Mouse (Mus musculus) intestine, embryonic 15.5 days (tissue): ENCODE measurements around the gene Cyp2c23. TPM values are rescaled to one million over a fixed set of nuclear protein-coding genes. Genes with fewer than 3 reads are reported as not detected.

Experiments
- ATAC-seq: fragments of 200-750 bp; cut with Nextera tagmentation; 2 replicates; pipeline ENCODE4 v1.8.0; 2017; ENCODE audit warnings: moderate TSS enrichment, moderate library complexity
- H3K27ac ChIP-seq: fragments of 300-500 bp; sonication (generic); 2 replicates; pipeline ENCODE4 v1.5.1; 2015; ENCODE audit warnings: mild to moderate bottlenecking, inconsistent platforms
- H3K27me3 ChIP-seq: fragments of 300-500 bp; sonication (generic); replicated peaks from 2 replicates; pipeline ENCODE4 v1.6.1; 2015; ENCODE audit warnings: inconsistent platforms
- H3K36me3 ChIP-seq: fragments of 300-500 bp; sonication (generic); 2 replicates; pipeline ENCODE4 v1.6.1; 2015; ENCODE audit warnings: inconsistent platforms
- H3K4me1 ChIP-seq: fragments of 300-500 bp; sonication (generic); replicated peaks from 2 replicates; pipeline ENCODE4 v1.6.1; 2015; ENCODE audit warnings: inconsistent platforms
- H3K4me2 ChIP-seq: fragments of 300-500 bp; sonication (generic); replicated peaks from 2 replicates; pipeline ENCODE4 v1.6.1; 2015; ENCODE audit warnings: mild to moderate bottlenecking, inconsistent platforms
- H3K4me3 ChIP-seq: fragments of 300-500 bp; sonication (generic); replicated peaks from 2 replicates; pipeline ENCODE4 v1.5.1; 2015; ENCODE audit warnings: inconsistent platforms
- H3K9ac ChIP-seq: fragments of 300-500 bp; sonication (generic); 2 replicates; pipeline ENCODE4 v1.6.1; 2015; ENCODE audit warnings: inconsistent platforms
- H3K9me3 ChIP-seq: fragments of 300-500 bp; sonication (generic); 2 replicates; pipeline ENCODE4 v1.6.1; 2016; ENCODE audit warnings: inconsistent platforms
- WGBS: fragments of 180-500 bp; shearing (Covaris S2); methylation state at CpG from one replicate; pipeline ENCODE4 v1.1.7; 2015; 5-methylcytosine and 5-hydroxymethylcytosine counted together
- polyA plus RNA-seq: library from polyadenylated mRNA; unstranded; fragments of >200 nt; fragmentation: Nextera tagmentation; extraction: Ambion mirVana; gene quantifications from 2 replicates; pipeline ENCODE4 v1.2.1, GENCODE M21; 2015

The Cyp2c23 gene
- polyA plus RNA-seq, 1 experiment from 2014 or later = 2.7 TPM

DNA sequence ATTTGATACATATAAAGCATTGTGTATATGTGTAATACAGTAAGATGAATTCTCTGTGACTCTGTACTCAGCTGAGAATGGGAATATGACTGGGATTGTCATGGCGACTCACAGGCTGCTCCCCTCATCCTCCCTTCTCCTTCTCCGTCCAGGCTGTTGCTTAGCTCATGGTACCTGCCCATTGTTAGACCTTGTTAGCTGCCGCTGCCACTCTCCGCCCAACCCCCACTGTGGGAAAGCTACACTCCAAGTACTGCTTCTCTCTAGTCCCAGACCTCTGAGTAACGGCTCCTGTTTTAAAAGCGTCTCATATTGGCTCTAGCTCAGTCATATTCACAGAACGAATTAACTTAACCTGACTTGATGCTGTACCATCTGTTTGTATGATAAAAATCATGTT lies 9.3 kb downstream of the Cyp2c23 start:
- H3K36me3 ChIP-seq = no peaks in the 10 kb centered on the region
- no peaks in the 10 kb centered on the region for H3K27me3 ChIP-seq
- no peak overlapping the region for H3K9ac ChIP-seq
- no peaks in the 10 kb centered on the region for H3K4me1 ChIP-seq
- no peak overlapping the region for H3K27ac ChIP-seq
- H3K9me3 ChIP-seq = no peaks in the 10 kb centered on the region
- WGBS = 57% methylated on average over 7 of the region's 7 CpGs
- no peak for ATAC-seq
- H3K4me3 ChIP-seq = no peak overlapping the region
- no peak overlapping the region for H3K4me2 ChIP-seq

GRCm38 (mm10) chr19:44013862-44014261 lies 15.1 kb downstream of the Cyp2c23 start:
- Histone ChIP-seq H3K4me3 (no peak overlapping the region), H3K36me3 (no peaks in the 10 kb centered on the region), H3K4me1 (no peaks in the 10 kb centered on the region), H3K9me3 (no peaks in the 10 kb centered on the region), H3K27me3 (no peaks in the 10 kb centered on the region), H3K27ac (no peak overlapping the region), H3K9ac (no peak overlapping the region), H3K4me2 (no peak overlapping the region)
- 52% methylated on average over 6 of the region's 6 CpGs for whole genome bisulfite sequencing
- peak; percentile 51; the same call in 1 of the 2 replicates for ATAC-seq

DNA sequence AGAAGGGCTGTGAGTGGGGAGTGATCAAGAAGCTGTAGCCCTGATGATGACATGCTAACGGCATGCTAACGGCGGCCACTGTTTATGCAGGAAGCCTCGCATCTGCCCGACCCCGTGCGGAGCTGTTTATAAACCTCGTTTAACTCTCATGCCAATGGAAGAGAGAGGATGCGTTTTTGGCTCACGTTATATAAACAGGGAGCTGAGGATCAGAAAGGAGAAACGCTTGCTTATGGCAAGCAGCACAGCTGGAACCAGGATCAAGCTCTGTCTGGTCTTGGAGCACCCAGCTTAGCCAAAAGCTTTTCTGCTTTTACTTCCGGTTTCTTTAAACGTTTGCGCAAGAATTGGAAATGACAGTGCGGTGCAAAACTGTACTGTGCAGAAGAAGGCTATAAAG lies 20.2 kb downstream of the Cyp2c23 start:
- H3K9me3 ChIP-seq = no peaks in the 10 kb centered on the region
- H3K36me3 ChIP-seq = no peaks in the 10 kb centered on the region
- ATAC-seq = peak; percentile 63
- 0 out of 2 replicates have a peak overlapping the region, but pooled peaks have one; percentile 12 for H3K4me2 ChIP-seq
- no peaks in the 10 kb centered on the region; the same call in 1 of the 2 replicates for H3K4me1 ChIP-seq
- no peaks in the 10 kb centered on the region for H3K27me3 ChIP-seq
- no peak overlapping the region for H3K9ac ChIP-seq
- H3K27ac ChIP-seq = no peak overlapping the region
- 34% methylated on average over 15 of the region's 15 CpGs for WGBS
- no peak overlapping the region for H3K4me3 ChIP-seq

- whole genome bisulfite sequencing = 68% methylated on average over 12 of the region's 12 CpGs
- Histone ChIP-seq H3K27me3 (no peaks in the 10 kb centered on the region), H3K4me2 (no peak overlapping the region), H3K27ac (no peak overlapping the region), H3K4me3 (no peak overlapping the region), H3K36me3 (no peaks in the 10 kb centered on the region), H3K4me1 (no peaks in the 10 kb centered on the region; the same call in 1 of the 2 replicates), H3K9me3 (no peaks in the 10 kb centered on the region), H3K9ac (no peak overlapping the region)
- ATAC-seq = no peak
These were observed 21.8 kb downstream of the Cyp2c23 start for GRCm38 (mm10) chr19:44007186-44007585.

DNA sequence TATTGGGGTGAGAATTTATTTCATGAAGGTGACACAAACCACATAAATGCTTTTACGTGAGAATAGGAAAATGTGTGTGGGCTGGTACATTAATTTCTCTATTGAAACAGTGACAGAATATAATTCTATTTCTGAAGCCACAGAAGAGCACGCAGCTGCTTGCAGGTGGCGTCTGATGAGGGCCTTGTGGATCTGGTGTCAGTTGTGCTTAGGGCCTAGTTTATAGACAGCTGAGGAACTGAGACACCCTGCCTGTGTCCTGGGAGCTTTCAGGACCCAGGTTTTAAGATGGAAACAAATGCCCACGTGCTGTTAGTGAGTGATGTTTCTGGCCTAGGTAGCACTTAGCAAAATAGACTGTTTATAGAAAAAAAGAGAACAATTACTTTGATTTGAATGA lies 24.0 kb downstream of the Cyp2c23 start:
- ATAC-seq = no peak
- Histone ChIP-seq H3K4me1 (no peaks in the 10 kb centered on the region; the same call in 1 of the 2 replicates), H3K36me3 (no peaks in the 10 kb centered on the region), H3K4me3 (no peak overlapping the region), H3K9ac (no peak overlapping the region), H3K27me3 (no peaks in the 10 kb centered on the region), H3K9me3 (no peaks in the 10 kb centered on the region), H3K4me2 (no peak overlapping the region), H3K27ac (no peak overlapping the region)
- 59% methylated on average over 4 of the region's 4 CpGs for WGBS

DNA sequence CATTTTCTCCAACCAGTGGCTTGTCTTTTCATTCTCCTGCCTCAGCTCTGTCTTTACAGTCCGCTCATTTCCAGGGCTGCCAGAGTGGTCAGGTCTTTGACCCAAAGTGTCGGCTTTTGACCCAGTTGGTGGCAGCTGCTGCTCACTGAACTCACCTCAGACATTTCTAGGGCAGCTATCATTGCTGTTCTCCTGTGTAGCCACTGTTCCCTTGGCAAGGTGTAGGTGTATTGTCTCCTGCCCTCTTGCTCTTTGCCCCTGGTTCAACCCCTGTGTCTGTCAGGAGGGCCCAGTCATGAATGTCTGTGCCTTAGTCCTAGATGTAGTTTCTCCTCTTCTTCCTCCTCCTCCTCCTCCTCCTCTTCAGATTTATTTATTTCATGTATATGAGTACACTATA lies 24.7 kb downstream of the Cyp2c23 start:
- Histone ChIP-seq H3K27ac (no peak overlapping the region), H3K9me3 (no peaks in the 10 kb centered on the region), H3K36me3 (no peaks in the 10 kb centered on the region), H3K4me3 (no peak overlapping the region), H3K4me1 (no peaks in the 10 kb centered on the region; the same call in 1 of the 2 replicates), H3K27me3 (no peaks in the 10 kb centered on the region), H3K9ac (no peak overlapping the region), H3K4me2 (no peak overlapping the region)
- no peak for ATAC-seq
- WGBS = 96% methylated on average over 2 of the region's 2 CpGs

- no peaks in the 10 kb centered on the region for H3K4me1 ChIP-seq
- H3K27me3 ChIP-seq = no peaks in the 10 kb centered on the region
- H3K4me3 ChIP-seq = no peak overlapping the region
- H3K9ac ChIP-seq = no peak overlapping the region
- WGBS = 86% methylated on average over 5 of the region's 5 CpGs
- H3K9me3 ChIP-seq = no peaks in the 10 kb centered on the region
- H3K4me2 ChIP-seq = no peak overlapping the region
- no peaks in the 10 kb centered on the region for H3K36me3 ChIP-seq
- no peak overlapping the region for H3K27ac ChIP-seq
- ATAC-seq = no peak
These were observed 28.3 kb downstream of the Cyp2c23 start for GRCm38 (mm10) chr19:44000720-44001119.

GRCm38 (mm10) chr19:44000061-44000460 lies 28.9 kb downstream of the Cyp2c23 start:
- no peak overlapping the region for H3K4me3 ChIP-seq
- 60% methylated on average over 1 of the region's 1 CpGs for WGBS
- H3K27ac ChIP-seq = no peak overlapping the region
- H3K36me3 ChIP-seq = no peaks in the 10 kb centered on the region
- no peaks in the 10 kb centered on the region for H3K4me1 ChIP-seq
- no peak for ATAC-seq
- no peak overlapping the region for H3K4me2 ChIP-seq
- H3K27me3 ChIP-seq = no peaks in the 10 kb centered on the region
- H3K9ac ChIP-seq = no peak overlapping the region
- no peaks in the 10 kb centered on the region for H3K9me3 ChIP-seq

GRCm38 (mm10) chr19:43998802-43999527 lies 30.0 kb downstream of the Cyp2c23 start:
- ATAC-seq = peak; percentile 71
- 71% methylated on average over 11 of the region's 11 CpGs for WGBS
- H3K4me2 ChIP-seq = no peak overlapping the region

GRCm38 (mm10) chr19:43998101-43998500 lies 30.9 kb downstream of the Cyp2c23 start:
- Histone ChIP-seq H3K4me2 (no peak overlapping the region), H3K4me3 (no peak overlapping the region), H3K27ac (no peak overlapping the region), H3K4me1 (no peaks in the 10 kb centered on the region), H3K9me3 (no peaks in the 10 kb centered on the region), H3K9ac (no peak overlapping the region), H3K27me3 (no peaks in the 10 kb centered on the region), H3K36me3 (no peaks in the 10 kb centered on the region)
- WGBS = 78% methylated on average over 10 of the region's 10 CpGs
- ATAC-seq = no peak

More at GRCm38 (mm10) chr19:43998802-43999527, 30.0 kb downstream of the Cyp2c23 start:
- Histone ChIP-seq H3K9ac (no peak overlapping the region), H3K4me3 (no peak overlapping the region), H3K27me3 (no peaks in the 10 kb centered on the region), H3K9me3 (no peaks in the 10 kb centered on the region), H3K4me1 (no peaks in the 10 kb centered on the region), H3K36me3 (no peaks in the 10 kb centered on the region), H3K27ac (0 out of 2 replicates have a peak overlapping the region, but pooled peaks have one; percentile 13)

- H3K4me2 ChIP-seq = no peak overlapping the region
- H3K9ac ChIP-seq = no peak overlapping the region
- H3K4me3 ChIP-seq = no peak overlapping the region
- no peaks in the 10 kb centered on the region for H3K9me3 ChIP-seq
- ATAC-seq = no peak
- H3K36me3 ChIP-seq = no peaks in the 10 kb centered on the region
- H3K27ac ChIP-seq = no peak overlapping the region
- WGBS = 77% methylated on average over 7 of the region's 7 CpGs
- no peaks in the 10 kb centered on the region for H3K4me1 ChIP-seq
- no peaks in the 10 kb centered on the region for H3K27me3 ChIP-seq
These were observed 33.6 kb downstream of the Cyp2c23 start for GRCm38 (mm10) chr19:43995427-43995826.

GRCm38 (mm10) chr19:43992464-43992863 lies 36.5 kb downstream of the Cyp2c23 start:
- Histone ChIP-seq H3K9me3 (no peaks in the 10 kb centered on the region), H3K4me3 (no peak overlapping the region), H3K36me3 (no peaks in the 10 kb centered on the region), H3K27me3 (no peaks in the 10 kb centered on the region), H3K27ac (no peak overlapping the region), H3K9ac (no peak overlapping the region), H3K4me2 (no peak overlapping the region), H3K4me1 (no peaks in the 10 kb centered on the region)
- no peak for ATAC-seq
- WGBS = 60% methylated on average over 4 of the region's 4 CpGs

DNA sequence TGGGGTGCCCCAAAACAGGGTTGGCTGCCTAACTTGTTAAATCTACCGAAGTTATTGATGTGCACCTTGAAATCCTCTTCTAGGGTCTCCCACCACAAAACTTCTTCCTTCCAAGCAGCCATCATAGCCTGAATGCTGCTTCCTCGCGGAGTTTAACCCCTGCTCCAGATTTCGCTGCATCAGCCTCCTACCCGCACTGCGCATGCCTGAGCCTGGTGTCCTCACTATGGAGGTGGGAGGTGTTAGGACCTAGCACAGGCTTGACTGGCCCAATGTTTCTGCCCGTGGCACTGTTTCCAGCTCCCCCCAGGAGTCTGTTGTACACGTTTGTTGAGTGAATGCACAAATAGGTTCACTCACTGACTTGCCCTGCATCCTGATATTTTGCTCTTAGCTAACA lies 38.6 kb downstream of the Cyp2c23 start:
- Histone ChIP-seq H3K9me3 (no peaks in the 10 kb centered on the region), H3K36me3 (no peaks in the 10 kb centered on the region), H3K9ac (no peak overlapping the region), H3K4me3 (no peak overlapping the region), H3K27ac (no peak overlapping the region), H3K27me3 (no peaks in the 10 kb centered on the region), H3K4me1 (no peaks in the 10 kb centered on the region), H3K4me2 (no peak overlapping the region)
- no peak for ATAC-seq
- WGBS = 78% methylated on average over 8 of the region's 8 CpGs
